ENCODE assay signal across 8 mouse cellular contexts in genomic region chr2:75659629-75659960, GRCm38 (mm10). TPM values are rescaled to one million over a fixed set of nuclear protein-coding genes. Genes with fewer than 3 reads are reported as not detected.
A peak's percentile ranks its signal among the peaks of the same experiment; 100 is the strongest.
DNase-seq lines count a peak whose midpoint lies in the region; ATAC-seq lines count a peak whose summit lies in the region.

No protein-coding gene starts in this region.

- peaks cover under 1% of the 10 kb centered on the region; the same call in 1 of the 2 replicates for H3K36me3 ChIP-seq in forebrain, embryonic 11.5 days (ENCODE audit: control insufficient read depth, insufficient read depth, low read length)
- H3K36me3 ChIP-seq in heart, embryonic 16.5 days (ENCODE audit: control insufficient read depth, insufficient read depth), result peaks cover 20% of the 10 kb centered on the region
- peaks cover 40% of the 10 kb centered on the region for H3K36me3 ChIP-seq in liver, embryonic 15.5 days (replicated peaks)
- H3K36me3 ChIP-seq in neural tube, embryonic 11.5 days (ENCODE audit: control insufficient read depth, insufficient read depth, low read length), result peaks cover 4% of the 10 kb centered on the region; the same call in 1 of the 2 replicates
- H3K36me3 ChIP-seq in stomach, embryonic 16.5 days (ENCODE audit: control insufficient read depth, insufficient read depth, low read length), result peaks cover 10% of the 10 kb centered on the region

- H3K27ac ChIP-seq in forebrain, embryonic 11.5 days (ENCODE audit: low read depth, low read length), result peak overlapping the region; percentile 83
- H3K27ac ChIP-seq in heart, embryonic 16.5 days (ENCODE audit: low read length), result peak overlapping the region; percentile 99
- peak overlapping the region; percentile 97 for H3K27ac ChIP-seq in liver, embryonic 15.5 days (replicated peaks)
- H3K27ac ChIP-seq in neural tube, embryonic 11.5 days (ENCODE audit: low read depth, low read length), result peak overlapping the region; percentile 95
- peak overlapping the region; percentile 98 for H3K27ac ChIP-seq in stomach, embryonic 16.5 days (ENCODE audit: low read length)

- WGBS in forebrain, embryonic 11.5 days, result under 1% methylated on average over 43 of the region's 47 CpGs
- WGBS in heart, embryonic 16.5 days, result under 1% methylated on average over 43 of the region's 47 CpGs
- under 1% methylated on average over 43 of the region's 47 CpGs for WGBS in liver, embryonic 15.5 days (ENCODE audit: insufficient replicate concordance)
- WGBS in neural tube, embryonic 11.5 days, result under 1% methylated on average over 46 of the region's 47 CpGs
- WGBS in stomach, embryonic 16.5 days, result under 1% methylated on average over 45 of the region's 47 CpGs

- peak overlapping the region; percentile 88 for H3K9ac ChIP-seq in forebrain, embryonic 11.5 days (ENCODE audit: low read length)
- peak overlapping the region; percentile 99 for H3K9ac ChIP-seq in heart, embryonic 16.5 days (ENCODE audit: low read length)
- H3K9ac ChIP-seq in liver, embryonic 15.5 days, result peak overlapping the region; percentile 98
- peak overlapping the region; percentile 98 for H3K9ac ChIP-seq in neural tube, embryonic 11.5 days (ENCODE audit: low read length)
- H3K9ac ChIP-seq in stomach, embryonic 16.5 days (ENCODE audit: low read length), result peak overlapping the region; percentile 100

- ATAC-seq in CD4-positive, CD25-positive, alpha-beta regulatory T cell, adult 4 months, result peak; percentile 56
- peak; percentile 68 for ATAC-seq in forebrain, embryonic 11.5 days (replicated peaks; ENCODE audit: low FRiP score)
- peak; percentile 65 for ATAC-seq in heart, embryonic 16.5 days (replicated peaks; ENCODE audit: extremely low read depth, insufficient read depth, low FRiP score)
- ATAC-seq in liver, embryonic 15.5 days (ENCODE audit: insufficient read depth), result peak; percentile 77
- ATAC-seq in neural tube, embryonic 11.5 days (ENCODE audit: insufficient read depth, low FRiP score, low TSS enrichment), result peak; percentile 53
- ATAC-seq in stomach, embryonic 16.5 days (ENCODE audit: insufficient read depth, low FRiP score), result peak; percentile 73

- DNase-seq in c-Kit-positive CD71-negative TER-119-negative erythroid progenitor cells, embryonic 14.5 days (ENCODE audit: low read depth), result peak; percentile 60
- peak; percentile 95 for DNase-seq in forebrain, embryonic 11.5 days (ENCODE audit: low spot score)
- DNase-seq in kidney, postnatal 36 days, result peak; percentile 95 to 99
- DNase-seq in neural tube, embryonic 11.5 days (ENCODE audit: low spot score), result peak; percentile 90

- peak overlapping the region; percentile 71 for H3K4me3 ChIP-seq in forebrain, embryonic 11.5 days (ENCODE audit: low read depth, low read length)
- H3K4me3 ChIP-seq in heart, embryonic 16.5 days (ENCODE audit: low read length), result peak overlapping the region; percentile 93
- peak overlapping the region; percentile 95 for H3K4me3 ChIP-seq in liver, embryonic 15.5 days (replicated peaks)
- H3K4me3 ChIP-seq in neural tube, embryonic 11.5 days (ENCODE audit: low read depth, low read length), result peak overlapping the region; percentile 77
- peak overlapping the region; percentile 75 for H3K4me3 ChIP-seq in stomach, embryonic 16.5 days (replicated peaks; ENCODE audit: low read length)

- H3K27me3 ChIP-seq in forebrain, embryonic 11.5 days (ENCODE audit: control insufficient read depth, insufficient read depth, low read length), result no peaks in the 10 kb centered on the region
- no peaks in the 10 kb centered on the region for H3K27me3 ChIP-seq in heart, embryonic 16.5 days (ENCODE audit: control insufficient read depth, insufficient read depth, low read length)
- H3K27me3 ChIP-seq in liver, embryonic 15.5 days, result no peaks in the 10 kb centered on the region
- no peaks in the 10 kb centered on the region for H3K27me3 ChIP-seq in neural tube, embryonic 11.5 days (ENCODE audit: control insufficient read depth, insufficient read depth, low read length)
- no peaks in the 10 kb centered on the region for H3K27me3 ChIP-seq in stomach, embryonic 16.5 days (ENCODE audit: control insufficient read depth, insufficient read depth, low read length)

- H3K9me3 ChIP-seq in forebrain, embryonic 11.5 days (ENCODE audit: control insufficient read depth, low read length), result no peaks in the 10 kb centered on the region
- H3K9me3 ChIP-seq in heart, embryonic 16.5 days (replicated peaks; ENCODE audit: control insufficient read depth, low read length), result no peaks in the 10 kb centered on the region
- H3K9me3 ChIP-seq in liver, embryonic 15.5 days (replicated peaks), result no peaks in the 10 kb centered on the region
- H3K9me3 ChIP-seq in neural tube, embryonic 11.5 days (ENCODE audit: control insufficient read depth, low read length), result no peaks in the 10 kb centered on the region
- H3K9me3 ChIP-seq in stomach, embryonic 16.5 days (replicated peaks; ENCODE audit: control insufficient read depth, low read length), result no peaks in the 10 kb centered on the region

- peak overlapping the region; percentile 85; the same call in 1 of the 2 replicates for H3K4me2 ChIP-seq in forebrain, embryonic 11.5 days (ENCODE audit: low read depth, low read length, severe bottlenecking)
- peak overlapping the region; percentile 86 for H3K4me2 ChIP-seq in heart, embryonic 16.5 days (ENCODE audit: low read depth, low read length)
- peak overlapping the region; percentile 87 for H3K4me2 ChIP-seq in liver, embryonic 15.5 days
- H3K4me2 ChIP-seq in neural tube, embryonic 11.5 days (ENCODE audit: low read depth), result peak overlapping the region; percentile 90
- peak overlapping the region; percentile 90; the same call in 1 of the 2 replicates for H3K4me2 ChIP-seq in stomach, embryonic 16.5 days (ENCODE audit: low read depth, low read length)

- peaks cover 2% of the 10 kb centered on the region; the same call in 1 of the 2 replicates for H3K4me1 ChIP-seq in forebrain, embryonic 11.5 days (replicated peaks; ENCODE audit: control insufficient read depth, insufficient read depth, low read length)
- H3K4me1 ChIP-seq in heart, embryonic 16.5 days (ENCODE audit: control insufficient read depth, insufficient read depth, low read length), result peaks cover 16% of the 10 kb centered on the region
- H3K4me1 ChIP-seq in liver, embryonic 15.5 days (replicated peaks), result peaks cover 31% of the 10 kb centered on the region
- peaks cover 7% of the 10 kb centered on the region; the same call in 1 of the 2 replicates for H3K4me1 ChIP-seq in neural tube, embryonic 11.5 days (ENCODE audit: control insufficient read depth, insufficient read depth, low read length)
- peaks cover 13% of the 10 kb centered on the region for H3K4me1 ChIP-seq in stomach, embryonic 16.5 days (ENCODE audit: control insufficient read depth, insufficient read depth, low read length)

RNA-seq across cellular contexts. Expression of gene Hnrnpa3, which starts 0.5 kb away (rescaled TPM):
- 100 to 1,000 TPM; 113 to 198 TPM for polyA plus RNA-seq in CD4-positive, CD25-positive, alpha-beta regulatory T cell, adult 4 months (2017; shearing (Covaris generic))
- 318 and 325 TPM in 2 replicates for polyA plus RNA-seq in forebrain, embryonic 11.5 days (2014; fragmentation: Nextera tagmentation; extraction: Ambion mirVana)
- polyA plus RNA-seq in heart, embryonic 16.5 days (2015; fragmentation: Nextera tagmentation; extraction: Ambion mirVana), result 139 and 182 TPM in 2 replicates
- polyA plus RNA-seq in liver, embryonic 15.5 days (2015; fragmentation: Nextera tagmentation; extraction: Ambion mirVana), result 96.7 and 101 TPM in 2 replicates
- 292 and 301 TPM in 2 replicates for polyA plus RNA-seq in neural tube, embryonic 11.5 days (2014; fragmentation: Nextera tagmentation; extraction: Ambion mirVana)
- polyA plus RNA-seq in stomach, embryonic 16.5 days (2015; fragmentation: Nextera tagmentation; extraction: Ambion mirVana), result 194 and 260 TPM in 2 replicates

RNA-seq across cellular contexts. Expression of gene Nfe2l2, which starts 44.8 kb away (rescaled TPM):
- polyA plus RNA-seq in CD4-positive, CD25-positive, alpha-beta regulatory T cell, adult 4 months (2017; shearing (Covaris generic)), result 10 to 100 TPM; 41.7 to 45.5 TPM
- polyA plus RNA-seq in forebrain, embryonic 11.5 days (2014; fragmentation: Nextera tagmentation; extraction: Ambion mirVana), result 26.8 and 27.0 TPM in 2 replicates
- polyA plus RNA-seq in heart, embryonic 16.5 days (2015; fragmentation: Nextera tagmentation; extraction: Ambion mirVana), result 58.3 and 61.3 TPM in 2 replicates
- 37.1 and 40.7 TPM in 2 replicates for polyA plus RNA-seq in liver, embryonic 15.5 days (2015; fragmentation: Nextera tagmentation; extraction: Ambion mirVana)
- polyA plus RNA-seq in neural tube, embryonic 11.5 days (2014; fragmentation: Nextera tagmentation; extraction: Ambion mirVana), result 26.5 and 31.4 TPM in 2 replicates
- 128 and 142 TPM in 2 replicates for polyA plus RNA-seq in stomach, embryonic 16.5 days (2015; fragmentation: Nextera tagmentation; extraction: Ambion mirVana)

Comparison
In these comparisons a context has a peak if more than half of its experiments do, and no peak if none do; other contexts are left out.
1. Peak in every context shown above with its lines: DNase-seq, ATAC-seq, H3K4me3 ChIP-seq and H3K27ac ChIP-seq.